Mouse (Mus musculus) megakaryocyte-erythroid progenitor cell, adult 5-6 weeks (primary cell): ENCODE results near the gene Mrpl12. TPM values are rescaled to one million over a fixed set of nuclear protein-coding genes. Genes with fewer than 3 reads are reported as not detected.

ENCODE experiments used
- ATAC-seq: replicated peaks from 2 replicates; pipeline ENCODE4 v1.8.0; 2016; ENCODE audit warnings: mild to moderate bottlenecking, inconsistent platforms; ENCODE audit not compliant: severe bottlenecking, poor library complexity, low FRiP score, low TSS enrichment
- total RNA-seq, 2 experiments: library from RNA; stranded (forward) in 1 of 2; stranded (reverse) in 1 of 2; fragments of 200-1000, 215-1000 nt in 1 of 2; fragments of >200 nt in 1 of 2; fragmentation: Nextera tagmentation in 1 of 2; gene quantifications; 2 replicates each; pipeline ENCODE4 v1.2.3; 2014 to 2017

The Mrpl12 gene
- total RNA-seq, 2 experiments from 2014 or later: 192 to 221 TPM

DNA sequence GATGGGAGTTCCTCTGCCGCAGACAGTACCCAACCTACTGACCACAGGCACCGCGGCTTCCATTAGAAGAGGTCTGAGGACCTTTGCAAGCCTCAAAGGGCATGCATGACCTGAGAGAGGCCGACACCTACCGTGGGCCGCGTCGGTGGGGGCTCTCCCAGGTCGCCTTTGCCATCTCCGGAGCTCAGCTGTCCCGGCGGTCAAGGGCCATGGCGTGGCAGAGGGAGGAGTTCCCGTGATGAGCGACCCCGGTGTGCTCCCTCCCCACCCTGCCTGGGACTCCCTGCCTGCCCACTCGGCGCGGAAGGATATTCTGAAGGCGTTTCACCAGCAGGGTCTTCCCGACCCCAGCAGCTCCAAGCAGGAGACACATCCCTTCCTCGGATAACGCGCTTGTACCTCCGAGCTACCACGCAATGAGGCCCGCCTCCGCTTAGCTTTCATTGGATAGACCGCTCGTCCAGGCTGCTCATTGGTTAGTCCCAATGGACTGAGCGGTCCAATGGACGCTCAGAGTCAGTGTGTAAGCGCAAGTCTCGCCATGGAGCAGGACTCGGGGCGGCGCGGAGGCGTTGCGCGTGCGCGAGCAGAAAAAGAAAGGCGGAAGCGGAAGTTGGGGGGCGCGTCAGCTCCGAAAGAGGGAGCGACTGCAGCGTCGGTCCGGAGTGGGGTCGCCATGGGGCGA is 17.2 kb upstream of the Mrpl12 start, which contains the start of gene Arl16:
TSS of gene Arl16 (minus strand) at position 557 of the 685 bp plus-strand sequence.
- peak; percentile 98 for ATAC-seq

DNA sequence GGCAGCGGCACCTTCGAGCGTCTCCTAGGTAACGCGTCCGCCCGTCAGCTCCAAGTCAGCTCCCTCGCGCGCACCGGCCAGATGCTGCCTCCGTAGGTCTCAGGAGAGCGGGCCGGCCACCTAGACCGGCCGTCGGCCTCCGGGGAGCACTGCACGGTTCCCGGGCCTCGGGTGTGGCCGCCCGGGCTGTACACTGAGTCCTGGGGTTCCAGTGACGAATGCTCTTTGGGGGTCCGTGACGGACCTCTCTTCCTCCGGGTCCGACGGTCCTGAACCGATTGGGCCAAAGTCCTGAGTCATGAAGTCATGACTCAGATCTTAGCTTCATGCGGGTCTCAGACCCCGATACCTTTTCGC is 16.7 kb upstream of the Mrpl12 start:
- ATAC-seq: no peak

DNA sequence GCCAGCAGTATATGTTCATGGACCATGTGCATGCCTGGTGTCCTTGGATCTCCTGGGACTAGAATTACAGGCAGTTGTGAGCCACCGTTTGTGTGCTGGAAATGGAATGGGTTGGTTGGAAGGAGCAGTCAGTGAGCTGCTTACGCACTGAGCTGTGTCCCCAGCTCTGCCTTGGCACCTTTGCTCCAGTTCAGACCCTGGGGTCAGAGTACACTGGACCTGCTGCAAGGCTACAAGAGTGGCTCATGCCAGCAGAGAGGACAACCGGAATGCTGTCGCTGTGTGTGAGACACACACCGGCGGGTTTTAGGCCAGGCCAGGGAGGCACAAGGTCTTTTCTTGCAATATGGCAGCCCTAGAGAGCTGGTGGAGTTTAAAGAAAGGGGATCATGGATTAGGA is 12.4 kb upstream of the Mrpl12 start:
- ATAC-seq: no peak

DNA sequence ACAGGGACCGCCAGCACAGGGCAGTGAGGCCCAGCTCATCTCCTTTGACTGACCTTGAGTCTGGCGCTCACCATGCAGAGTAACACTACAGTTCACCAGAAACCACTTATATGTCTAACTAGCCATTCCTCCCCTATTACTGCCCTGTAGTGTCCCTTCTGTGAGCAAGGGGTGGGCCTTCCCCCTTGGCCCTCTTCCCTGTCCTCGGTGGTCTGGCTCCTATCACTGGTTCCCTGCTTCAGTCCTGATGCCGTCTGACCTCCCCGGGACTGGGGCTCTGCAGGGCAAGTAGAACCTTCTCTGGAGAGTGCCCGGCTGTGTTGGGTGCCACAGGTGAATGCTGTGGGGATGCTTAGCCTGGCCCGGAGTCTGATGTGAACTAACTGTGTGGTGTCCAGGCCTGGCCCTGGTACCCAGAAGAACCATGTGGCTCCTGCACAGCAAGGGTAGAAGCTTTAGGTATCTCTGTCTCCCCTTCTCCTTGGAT is 922 bp upstream of the Mrpl12 start:
- ATAC-seq: no peak

DNA sequence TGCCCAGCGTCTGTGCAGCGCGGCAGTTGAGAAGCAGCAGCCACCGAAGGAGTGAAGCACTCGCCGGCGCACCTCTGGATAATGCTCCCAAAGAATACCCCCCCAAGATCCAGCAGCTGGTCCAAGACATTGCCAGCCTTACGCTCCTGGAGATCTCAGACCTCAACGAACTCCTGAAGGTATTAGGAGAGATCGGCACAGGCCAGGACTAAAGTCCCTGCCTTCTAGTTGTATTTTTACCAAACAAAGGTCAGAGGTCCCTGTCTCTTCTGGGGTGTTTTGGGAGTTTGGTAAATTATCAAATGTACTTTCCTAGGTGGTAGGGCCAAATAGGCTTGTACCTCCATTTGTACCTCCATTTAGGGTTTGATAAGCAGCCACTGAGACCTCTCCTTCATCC is 838 bp downstream of the Mrpl12 start:
- no peak for ATAC-seq

DNA sequence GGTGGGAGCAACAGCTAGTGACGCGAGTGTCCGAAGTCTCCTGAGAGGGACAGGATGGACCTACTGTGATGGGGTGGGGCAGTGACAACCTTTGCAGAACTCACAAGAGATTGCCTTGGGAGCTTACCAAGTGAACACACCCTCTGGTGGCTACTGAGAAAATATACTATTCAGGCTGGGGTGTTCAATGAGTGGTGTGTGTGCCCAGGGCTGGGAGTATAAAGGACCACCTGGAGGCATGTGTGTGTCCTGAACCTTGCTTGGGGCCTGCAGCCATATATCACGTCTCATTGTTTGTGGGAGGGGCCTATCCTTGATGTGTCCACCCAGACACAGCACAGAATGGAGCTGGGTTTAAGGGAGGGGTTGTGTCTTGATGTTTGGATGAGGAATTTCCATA is 4.1 kb downstream of the Mrpl12 start:
- no peak for ATAC-seq

DNA sequence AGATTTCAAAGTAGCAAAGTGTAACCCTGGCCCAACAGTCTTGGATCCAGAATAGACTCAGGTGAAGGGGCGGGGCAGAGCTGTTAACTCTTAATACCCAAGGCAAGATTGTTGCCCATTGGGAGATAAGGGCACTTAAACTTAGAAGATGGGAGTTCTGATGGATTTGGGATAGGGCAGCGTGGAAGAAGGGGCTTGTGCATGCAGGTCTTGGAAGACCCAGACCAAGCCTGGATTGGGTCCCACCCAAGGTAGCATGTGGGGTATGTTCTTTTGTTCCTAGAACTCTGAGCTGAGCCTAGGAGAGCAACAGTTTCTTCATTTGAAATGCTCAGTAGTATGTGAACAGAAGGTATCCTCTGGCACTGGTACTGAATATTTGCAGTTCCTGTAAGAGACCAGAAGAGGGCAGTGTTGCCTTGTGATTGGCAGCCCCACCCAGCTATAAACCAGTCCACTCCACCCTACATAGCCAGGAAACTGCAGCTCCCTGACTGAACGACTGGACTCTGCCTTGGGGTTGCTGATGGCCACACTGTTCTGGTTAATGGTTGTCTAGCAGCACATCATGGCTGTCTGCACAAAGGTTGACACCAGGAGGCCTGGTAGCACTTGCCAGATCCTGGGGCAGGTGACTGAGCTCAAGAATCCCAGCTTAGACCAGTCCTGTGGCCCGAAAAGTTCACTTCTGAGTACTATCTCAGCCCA is 4.8 kb downstream of the Mrpl12 start:
- peak; percentile 40 for ATAC-seq

DNA sequence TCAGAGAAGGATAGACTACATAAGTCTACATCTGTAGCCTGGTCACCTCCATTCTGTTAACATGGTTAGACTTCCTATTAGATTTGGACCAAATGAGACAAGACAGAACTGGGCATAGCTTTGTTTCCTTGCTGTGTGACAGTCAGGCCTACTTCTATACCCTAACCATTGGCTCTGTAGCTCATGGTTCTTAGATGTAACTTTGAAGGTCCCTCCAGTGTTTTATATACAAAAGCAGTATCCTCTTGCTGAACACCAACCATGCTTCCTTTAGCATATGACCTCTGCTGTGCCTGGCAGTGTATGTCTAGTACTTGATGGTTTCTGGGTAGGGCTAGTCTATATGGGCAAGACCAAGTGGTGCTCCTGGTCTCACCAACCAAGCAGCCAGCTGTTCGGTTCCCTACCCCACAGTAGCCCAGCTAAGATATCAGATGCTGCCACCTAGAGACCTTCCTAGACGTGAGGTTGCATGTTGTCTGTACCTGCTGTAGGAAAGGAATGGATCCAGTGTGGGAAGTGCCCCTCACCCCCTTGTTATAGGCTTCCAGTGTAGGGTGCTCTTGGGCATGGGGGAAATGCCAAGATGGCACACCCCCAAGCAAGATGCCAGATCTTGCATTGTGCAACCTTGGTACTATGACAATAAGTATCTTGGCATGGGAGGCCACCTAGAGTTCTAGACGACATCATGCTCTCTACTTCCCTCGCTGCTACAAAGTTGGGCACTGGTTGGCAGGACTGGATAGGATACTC is 6.1 kb downstream of the Mrpl12 start:
- no peak for ATAC-seq

DNA sequence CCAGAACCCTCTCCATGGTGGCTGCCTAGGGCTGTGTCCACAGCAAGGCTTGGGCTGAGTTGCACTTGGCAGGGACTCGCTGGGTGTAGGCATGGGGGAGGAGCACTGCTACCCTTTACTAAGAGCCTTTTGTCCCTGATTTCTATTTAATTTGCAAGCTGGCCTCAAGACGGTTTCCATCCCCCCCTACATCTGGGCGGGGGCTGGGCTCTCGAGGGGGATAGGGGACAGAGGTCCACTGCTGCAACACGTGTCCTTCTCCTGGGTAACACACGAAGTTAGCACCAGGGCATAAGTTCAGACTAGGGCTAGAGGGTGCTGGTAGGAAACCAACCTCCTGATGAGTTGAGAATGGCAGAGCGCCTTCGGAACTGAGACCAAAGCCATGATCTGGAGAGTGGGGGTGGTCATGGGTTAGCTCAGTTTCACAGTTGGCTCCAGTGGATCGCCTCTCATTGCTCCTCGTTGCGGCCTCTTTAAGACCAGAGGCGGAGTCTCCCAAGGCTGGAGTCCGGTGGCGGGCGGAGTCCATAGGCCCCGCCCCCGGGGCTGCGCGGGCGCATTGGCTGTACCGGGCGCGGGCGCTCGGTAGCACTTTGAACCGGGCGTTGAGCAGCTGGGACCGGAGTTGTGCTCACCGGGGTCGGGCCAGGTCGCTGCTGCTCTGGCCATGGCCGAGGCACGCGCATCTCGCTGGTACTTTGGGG is 7.1 kb downstream of the Mrpl12 start, which contains the start of gene Slc25a10:
TSS of gene Slc25a10 (plus strand) at position 524 of the 707 bp plus-strand sequence.
- peak; percentile 54 for ATAC-seq

DNA sequence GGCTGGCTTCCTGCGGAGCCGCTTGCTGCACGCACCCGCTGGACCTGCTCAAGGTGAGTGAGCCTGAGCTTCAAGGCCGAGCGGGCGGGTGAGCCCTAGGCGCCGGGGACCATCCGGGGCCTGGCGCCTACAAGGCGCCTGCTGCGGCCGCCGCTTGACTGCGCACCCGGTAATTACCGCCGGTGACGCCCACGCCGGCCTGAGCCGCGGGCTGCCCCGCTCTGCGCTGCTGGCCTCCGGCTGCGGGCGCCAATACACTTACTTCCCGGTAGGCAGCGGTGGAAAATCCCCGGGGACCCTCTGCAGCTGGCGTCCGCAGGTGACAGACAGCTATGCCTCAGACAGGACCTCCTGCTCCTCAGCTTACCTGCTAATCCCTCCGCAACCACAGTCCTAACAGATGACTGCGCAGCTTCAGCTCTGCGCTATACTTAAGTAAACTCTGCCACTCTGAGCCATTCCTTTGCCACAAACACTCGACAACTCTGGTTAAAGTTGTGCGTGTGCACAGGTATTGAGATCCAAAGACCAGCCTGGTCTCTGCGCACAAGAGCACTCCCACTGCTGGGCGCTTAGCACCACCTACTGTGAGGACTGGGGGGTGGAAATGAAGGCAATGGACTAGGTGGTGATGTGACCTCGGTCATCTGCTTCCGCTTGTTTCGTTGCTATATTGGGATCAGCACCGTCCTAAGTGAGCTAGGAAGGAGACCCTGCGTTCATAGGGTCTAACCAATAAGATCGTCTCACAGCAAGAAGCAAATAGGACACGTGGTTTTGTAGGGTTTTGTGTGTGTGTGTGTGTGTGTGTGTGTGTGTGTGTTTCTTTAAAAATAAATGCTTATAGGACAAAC is 7.8 kb downstream of the Mrpl12 start:
- peak; percentile 27; the same call in 1 of the 2 replicates for ATAC-seq

DNA sequence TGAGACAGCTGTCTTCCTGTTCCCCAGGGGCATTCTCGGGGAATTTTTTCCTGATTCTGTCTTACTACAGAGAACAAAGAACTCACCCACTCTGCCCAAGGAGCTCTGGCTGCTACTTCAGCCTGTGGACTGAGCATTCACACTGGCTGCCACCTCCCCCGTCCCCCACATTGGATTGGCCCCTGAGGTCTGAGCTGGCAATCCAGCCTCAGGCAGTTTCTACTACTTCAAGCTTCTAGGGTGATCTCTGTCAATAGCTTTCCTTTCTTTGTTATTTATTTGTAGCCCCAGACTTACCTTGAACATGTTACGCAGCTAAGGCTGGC is 8.4 kb downstream of the Mrpl12 start:
- ATAC-seq: no peak

DNA sequence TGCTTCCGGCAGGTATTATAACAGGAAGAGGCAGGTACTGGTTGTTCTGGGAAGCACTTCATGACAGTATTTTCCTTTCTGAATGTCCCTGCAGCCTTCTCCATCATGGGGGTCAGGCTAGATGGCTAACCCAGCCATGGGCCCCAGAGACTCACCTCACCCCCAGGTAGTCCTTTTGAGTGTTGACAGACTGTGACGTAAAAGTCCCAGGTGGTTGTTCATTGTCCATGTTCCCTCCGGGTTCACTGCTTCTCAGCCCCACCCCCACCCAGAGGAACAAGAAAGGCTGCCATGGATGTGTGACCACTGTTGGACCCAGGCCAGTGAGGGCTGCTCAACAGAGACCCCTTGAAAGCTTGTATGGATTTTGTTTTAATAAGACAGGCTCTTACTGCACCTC is 8.9 kb downstream of the Mrpl12 start:
- no peak for ATAC-seq

DNA sequence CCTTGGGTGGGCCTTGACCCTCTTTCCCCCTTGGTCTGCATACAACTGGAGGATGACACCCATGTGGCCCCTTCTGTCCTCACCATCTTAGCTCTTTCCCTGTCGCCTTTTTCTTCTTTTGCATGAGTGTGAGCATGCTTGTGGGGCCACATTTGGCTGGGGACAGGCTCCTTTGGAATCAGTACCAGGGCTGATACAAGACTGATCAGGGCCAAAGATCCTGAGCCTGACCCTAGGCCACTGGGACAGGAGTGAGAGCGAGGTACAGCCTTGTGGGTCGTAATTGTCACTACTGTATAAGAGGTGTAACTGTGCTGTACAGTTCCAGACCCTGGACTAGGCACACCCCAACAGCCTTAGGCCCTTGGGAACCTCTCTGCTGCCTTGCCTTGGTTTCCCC is 9.5 kb downstream of the Mrpl12 start:
- ATAC-seq: no peak

DNA sequence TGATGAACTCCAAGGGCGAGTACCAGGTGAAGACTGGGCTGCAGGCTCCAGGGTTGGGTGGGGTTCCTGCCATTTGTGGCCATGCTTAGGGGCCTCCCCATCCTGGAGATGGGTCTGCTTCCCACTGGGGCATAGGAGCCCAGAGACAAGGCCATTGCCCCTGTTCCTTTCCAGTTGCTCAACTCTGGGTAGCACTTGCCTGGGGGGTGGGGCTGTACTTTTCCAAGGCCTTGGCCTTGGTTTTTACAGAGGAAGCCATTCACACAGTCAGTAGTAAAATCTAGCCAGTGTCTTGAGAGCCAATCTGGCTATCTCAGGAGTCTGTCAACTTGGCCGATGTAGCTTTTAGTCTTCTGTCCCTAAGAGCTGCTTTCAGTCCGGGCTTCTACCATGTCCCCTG is 13.0 kb downstream of the Mrpl12 start:
- ATAC-seq: no peak

DNA sequence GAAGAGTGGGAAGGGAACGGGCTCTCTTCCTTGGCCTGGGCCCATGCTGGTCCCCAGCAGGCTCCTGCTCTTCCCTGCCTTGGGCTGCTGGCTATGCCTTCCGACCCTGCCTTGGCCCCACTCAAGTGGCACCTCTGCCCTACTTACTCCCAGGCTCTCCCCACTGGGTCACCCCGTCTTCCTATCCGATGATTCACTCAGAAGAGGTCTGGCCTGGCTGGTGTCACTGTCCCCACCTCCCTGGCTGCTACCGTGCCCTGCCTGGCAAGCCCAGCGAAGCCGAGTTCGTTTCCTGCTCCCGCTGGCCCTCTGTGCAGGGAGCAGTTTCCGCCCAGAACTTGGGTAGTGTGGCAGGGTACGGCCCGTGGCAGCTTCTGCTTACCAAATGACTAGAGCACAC is 13.8 kb downstream of the Mrpl12 start:
- no peak for ATAC-seq

DNA sequence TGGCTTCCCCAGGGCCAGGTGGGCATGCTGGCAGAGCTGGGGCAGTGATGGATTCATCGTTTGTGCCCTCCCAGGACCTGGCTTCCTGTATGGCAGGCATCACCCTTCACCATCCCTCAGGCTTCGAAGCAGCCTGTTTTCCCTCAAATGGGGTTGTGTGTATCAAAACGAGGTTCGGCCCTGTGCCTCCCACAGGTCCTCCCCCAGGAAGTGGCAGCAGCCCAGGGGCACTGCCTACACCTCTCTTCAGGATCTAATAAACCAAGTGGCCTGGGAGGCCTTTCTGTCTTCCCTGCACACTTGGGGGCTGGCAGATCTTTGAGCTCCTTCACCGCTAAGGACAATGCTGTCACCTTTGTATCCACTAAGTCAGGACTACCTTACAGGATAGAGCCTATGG is 14.5 kb downstream of the Mrpl12 start:
- ATAC-seq: no peak

DNA sequence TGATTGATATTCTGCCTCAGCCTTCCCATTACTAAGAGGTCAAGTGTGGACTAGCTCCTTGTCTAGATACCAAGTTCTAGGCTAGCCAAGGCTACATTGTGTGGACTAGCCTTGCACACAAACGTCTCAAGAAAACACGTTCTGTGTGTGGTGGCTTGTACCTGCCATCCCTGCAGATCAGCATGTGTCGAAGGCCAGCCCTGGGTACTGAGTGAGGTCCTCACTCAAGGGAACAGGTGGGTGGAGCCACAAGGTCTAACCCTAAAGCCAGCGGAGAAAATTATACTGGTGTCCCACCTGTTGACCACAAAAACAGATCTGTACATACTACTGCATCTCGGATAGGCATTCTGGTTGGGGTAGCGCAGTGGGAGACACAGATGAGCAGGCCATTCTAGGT is 15.5 kb downstream of the Mrpl12 start:
- ATAC-seq: no peak

DNA sequence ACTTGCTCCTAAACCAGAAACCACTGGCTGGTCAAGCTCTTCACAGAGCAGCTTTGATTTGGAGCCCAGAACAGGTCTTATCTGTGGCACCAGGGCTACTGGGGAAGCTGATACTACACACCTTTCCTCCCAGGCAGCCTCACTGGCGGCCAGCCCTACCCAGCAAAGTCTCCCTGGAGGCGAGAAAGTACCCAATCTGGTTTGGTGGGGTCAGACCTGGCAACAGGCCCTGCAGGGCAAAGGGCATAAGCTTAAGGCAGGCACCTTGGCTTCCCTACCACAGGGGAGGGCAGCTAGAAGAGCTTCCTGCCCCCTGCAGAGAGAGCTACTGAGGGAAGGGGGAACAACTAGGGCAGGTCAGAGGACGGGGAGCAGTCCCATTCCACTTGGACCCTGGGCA is 15.9 kb downstream of the Mrpl12 start:
- ATAC-seq: 0 out of 2 replicates have a peak, but pooled peaks have one; percentile 25

DNA sequence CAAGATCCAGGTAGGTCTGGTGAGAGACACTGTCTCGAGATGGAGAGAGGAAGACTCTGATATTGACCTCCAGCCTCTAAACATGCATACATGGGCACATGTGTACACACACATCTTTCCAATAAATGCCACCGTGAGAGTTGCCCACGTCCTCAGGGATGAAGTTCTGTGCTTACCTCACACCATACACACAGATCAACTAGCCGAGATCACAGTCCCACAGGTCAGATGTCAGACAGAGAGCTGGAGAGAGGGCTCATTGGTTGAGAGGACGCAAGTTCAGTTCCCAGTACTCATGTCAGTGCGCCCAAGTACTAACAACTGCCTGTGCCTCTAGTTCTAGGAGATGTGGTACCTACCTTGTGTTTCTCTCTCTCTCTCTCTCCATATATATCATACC is 16.6 kb downstream of the Mrpl12 start:
- ATAC-seq: no peak
